Mouse (Mus musculus) kidney, embryonic 16.5 days (tissue): ENCODE results near the gene Cnmd. TPM values are rescaled to one million over a fixed set of nuclear protein-coding genes. Genes with fewer than 3 reads are reported as not detected.

Experiments
- ATAC-seq: fragments of 200-750 bp; cut with Nextera tagmentation; 2 replicates; pipeline ENCODE4 v1.8.0; 2017; ENCODE audit warnings: moderate TSS enrichment; ENCODE audit not compliant: low FRiP score, low TSS enrichment
- H3K27ac ChIP-seq: fragments of 300-500 bp; sonication (generic); 2 replicates; pipeline ENCODE4 v1.5.1; 2014; ENCODE audit warnings: low read length
- H3K27me3 ChIP-seq: fragments of 300-500 bp; sonication (generic); 2 replicates; pipeline ENCODE4 v1.6.1; 2014; ENCODE audit warnings: low read length, control low read depth, mixed read lengths; ENCODE audit not compliant: insufficient read depth
- H3K36me3 ChIP-seq: fragments of 300-500 bp; sonication (generic); 2 replicates; pipeline ENCODE4 v1.6.1; 2014; ENCODE audit warnings: low read length, control low read depth, mixed read lengths; ENCODE audit not compliant: insufficient read depth
- H3K4me1 ChIP-seq: fragments of 300-500 bp; sonication (generic); 2 replicates; pipeline ENCODE4 v1.6.1; 2014; ENCODE audit warnings: low read length, control low read depth, mixed read lengths; ENCODE audit not compliant: insufficient read depth
- H3K4me2 ChIP-seq: fragments of 300-500 bp; sonication (generic); replicated peaks from 2 replicates; pipeline ENCODE4 v1.6.1; 2014; ENCODE audit warnings: low read depth, low read length
- H3K4me3 ChIP-seq: fragments of 300-500 bp; sonication (generic); 2 replicates; pipeline ENCODE4 v1.5.1; 2014; ENCODE audit warnings: mild to moderate bottlenecking, low read length
- H3K9ac ChIP-seq: fragments of 300-500 bp; sonication (generic); replicated peaks from 2 replicates; pipeline ENCODE4 v1.6.1; 2014; ENCODE audit warnings: low read length
- H3K9me3 ChIP-seq: fragments of 300-500 bp; sonication (generic); 2 replicates; pipeline ENCODE4 v1.6.1; 2016; ENCODE audit warnings: low read length, control low read depth
- WGBS: fragments of 180-500 bp; shearing (Covaris S2); extraction: QIAGEN DNeasy Blood & Tissue Kit; methylation state at CpG from one replicate; pipeline ENCODE4 v1.1.7; 2014; 5-methylcytosine and 5-hydroxymethylcytosine counted together
- polyA plus RNA-seq: library from polyadenylated mRNA; unstranded; fragments of >200 nt; fragmentation: Nextera tagmentation; extraction: Ambion mirVana; gene quantifications from 2 replicates; pipeline ENCODE4 v1.2.1, GENCODE M21; 2015

The Cnmd gene
- polyA plus RNA-seq, 1 experiment from 2014 or later = 2.0 TPM

GRCm38 (mm10) chr14:79677108-79677753, 15.3 kb upstream of the Cnmd start:
- 45% methylated on average over 15 of the region's 15 CpGs for WGBS
- H3K4me3 ChIP-seq = no peak overlapping the region
- H3K36me3 ChIP-seq = no peaks in the 10 kb centered on the region
- H3K27ac ChIP-seq = no peak overlapping the region
- no peak overlapping the region for H3K9ac ChIP-seq
- ATAC-seq = no peak
- 0 out of 2 replicates have a peak, but pooled peaks cover 4% of the 10 kb centered on the region for H3K4me1 ChIP-seq
- H3K4me2 ChIP-seq = no peak overlapping the region
- no peaks in the 10 kb centered on the region for H3K9me3 ChIP-seq
- no peaks in the 10 kb centered on the region for H3K27me3 ChIP-seq

GRCm38 (mm10) chr14:79673083-79674013, 11.4 kb upstream of the Cnmd start:
- 55% methylated on average over 17 of the region's 17 CpGs for WGBS
- Histone ChIP-seq H3K36me3 (no peaks in the 10 kb centered on the region), H3K9me3 (no peaks in the 10 kb centered on the region), H3K27ac (no peak overlapping the region), H3K4me2 (no peak overlapping the region), H3K4me3 (no peak overlapping the region), H3K9ac (no peak overlapping the region), H3K4me1 (0 out of 2 replicates have a peak, but pooled peaks cover 4% of the 10 kb centered on the region), H3K27me3 (no peaks in the 10 kb centered on the region)
- ATAC-seq = peak; percentile 23; the same call in 1 of the 2 replicates

DNA sequence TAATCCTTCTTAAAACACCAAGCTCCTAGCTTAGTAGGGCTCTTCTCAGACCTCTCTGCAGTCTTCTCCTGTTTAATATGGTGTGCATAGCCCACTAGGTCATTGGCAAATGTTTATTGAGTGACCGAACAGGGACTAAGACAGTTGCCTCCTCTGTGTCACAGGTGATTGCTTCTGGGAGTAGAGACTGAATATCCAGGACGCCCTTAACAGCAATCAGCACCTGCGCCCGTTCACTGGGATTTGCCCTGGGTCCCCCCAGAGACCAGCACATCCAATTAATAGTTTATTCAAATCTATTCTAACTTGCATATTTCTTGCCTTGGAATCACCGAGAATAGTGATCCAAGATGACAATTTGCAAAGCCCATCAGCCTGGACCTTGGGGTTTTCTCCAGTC, 10.6 kb upstream of the Cnmd start:
- Histone ChIP-seq H3K9me3 (no peaks in the 10 kb centered on the region), H3K4me2 (no peak overlapping the region), H3K36me3 (no peaks in the 10 kb centered on the region), H3K4me3 (no peak overlapping the region), H3K27ac (no peak overlapping the region), H3K27me3 (no peaks in the 10 kb centered on the region), H3K4me1 (0 out of 2 replicates have a peak, but pooled peaks cover 4% of the 10 kb centered on the region), H3K9ac (no peak overlapping the region)
- 63% methylated on average over 5 of the region's 5 CpGs for WGBS
- no peak for ATAC-seq

GRCm38 (mm10) chr14:79671008-79671407, 9.0 kb upstream of the Cnmd start:
- H3K4me3 ChIP-seq = no peak overlapping the region
- no peaks in the 10 kb centered on the region for H3K4me1 ChIP-seq
- no peak overlapping the region for H3K4me2 ChIP-seq
- no peaks in the 10 kb centered on the region for H3K9me3 ChIP-seq
- no peak for ATAC-seq
- no peak overlapping the region for H3K27ac ChIP-seq
- H3K36me3 ChIP-seq = no peaks in the 10 kb centered on the region
- 85% methylated on average over 3 of the region's 3 CpGs for WGBS
- H3K9ac ChIP-seq = no peak overlapping the region
- H3K27me3 ChIP-seq = no peaks in the 10 kb centered on the region

DNA sequence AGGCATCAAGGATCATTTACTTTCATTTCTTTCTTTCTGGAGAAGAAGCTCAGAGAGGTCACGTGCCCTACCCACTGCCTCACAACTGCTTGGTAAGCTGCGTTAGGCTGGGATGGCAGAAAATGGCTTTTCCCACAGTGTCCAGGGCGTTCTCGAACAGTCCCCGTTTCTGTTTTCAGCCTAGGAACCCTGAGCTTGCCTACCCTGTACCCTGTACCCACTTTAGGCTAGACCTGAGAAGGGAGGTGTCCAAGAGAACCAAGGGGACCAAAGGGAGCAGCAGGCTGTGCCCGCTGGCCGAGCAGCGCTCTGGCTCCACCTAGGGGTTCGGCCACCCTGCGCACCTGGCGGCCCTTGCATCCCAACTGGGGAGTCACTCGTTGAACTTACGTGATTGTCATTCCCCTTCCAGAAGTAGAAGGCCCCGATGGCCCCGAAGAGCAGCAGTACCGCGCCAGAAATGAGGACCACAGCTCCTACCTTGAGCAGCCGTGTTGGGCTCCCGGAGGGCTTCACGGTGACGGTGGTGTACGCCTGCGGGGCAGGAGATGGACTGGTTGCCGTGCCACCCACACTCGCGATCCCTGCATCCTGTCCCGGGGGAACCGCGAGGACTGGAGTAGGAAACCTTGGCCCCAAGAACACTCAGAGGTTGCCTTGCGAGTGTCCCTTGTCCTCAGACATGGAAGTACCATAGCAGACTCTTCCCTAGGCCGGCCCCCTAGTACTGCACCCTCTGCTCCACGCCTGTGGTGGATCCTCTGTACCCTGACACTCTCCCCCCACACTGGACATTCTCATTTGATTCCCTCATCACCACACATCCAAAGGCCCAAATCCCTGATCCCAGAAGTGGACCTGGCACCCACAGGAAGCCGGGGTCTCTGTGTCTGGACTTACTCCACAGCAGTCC, 709 bp downstream of the Cnmd start:
- peak overlapping the region; percentile 31 for H3K9ac ChIP-seq

DNA sequence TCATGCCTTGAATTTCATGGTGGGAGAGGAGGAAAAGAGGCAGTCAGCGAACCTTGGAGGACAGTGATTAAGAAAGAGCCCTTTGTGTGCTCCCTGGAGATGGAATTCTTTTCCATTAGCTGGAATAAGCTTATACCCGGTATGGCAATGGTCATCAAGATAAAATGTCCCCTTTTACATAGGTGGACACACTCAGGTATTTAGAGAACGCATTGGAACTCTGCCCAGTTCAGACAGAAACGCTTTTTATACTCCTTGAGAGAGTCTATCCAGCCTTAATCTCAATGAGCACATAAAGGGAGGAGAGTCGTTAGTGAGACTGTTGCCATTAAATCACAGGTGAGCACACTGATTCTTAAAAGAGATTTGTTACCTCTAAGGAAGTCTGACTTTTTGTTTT, 1.5 kb downstream of the Cnmd start:
- peak; percentile 52; the same call in 1 of the 2 replicates for ATAC-seq

More for the DNA sequence above, 709 bp downstream of the Cnmd start:
- H3K9me3 ChIP-seq = no peaks in the 10 kb centered on the region
- peak overlapping the region; percentile 51 for H3K4me2 ChIP-seq
- H3K36me3 ChIP-seq = no peaks in the 10 kb centered on the region
- H3K4me1 ChIP-seq = peaks cover 12% of the 10 kb centered on the region; the same call in 1 of the 2 replicates
- 0 out of 2 replicates have a peak, but pooled peaks cover 3% of the 10 kb centered on the region for H3K27me3 ChIP-seq
- 14% methylated on average over 33 of the region's 33 CpGs for WGBS
- peak overlapping the region; percentile 33 for H3K4me3 ChIP-seq
- peak; percentile 92 for ATAC-seq
- no peak overlapping the region for H3K27ac ChIP-seq

DNA sequence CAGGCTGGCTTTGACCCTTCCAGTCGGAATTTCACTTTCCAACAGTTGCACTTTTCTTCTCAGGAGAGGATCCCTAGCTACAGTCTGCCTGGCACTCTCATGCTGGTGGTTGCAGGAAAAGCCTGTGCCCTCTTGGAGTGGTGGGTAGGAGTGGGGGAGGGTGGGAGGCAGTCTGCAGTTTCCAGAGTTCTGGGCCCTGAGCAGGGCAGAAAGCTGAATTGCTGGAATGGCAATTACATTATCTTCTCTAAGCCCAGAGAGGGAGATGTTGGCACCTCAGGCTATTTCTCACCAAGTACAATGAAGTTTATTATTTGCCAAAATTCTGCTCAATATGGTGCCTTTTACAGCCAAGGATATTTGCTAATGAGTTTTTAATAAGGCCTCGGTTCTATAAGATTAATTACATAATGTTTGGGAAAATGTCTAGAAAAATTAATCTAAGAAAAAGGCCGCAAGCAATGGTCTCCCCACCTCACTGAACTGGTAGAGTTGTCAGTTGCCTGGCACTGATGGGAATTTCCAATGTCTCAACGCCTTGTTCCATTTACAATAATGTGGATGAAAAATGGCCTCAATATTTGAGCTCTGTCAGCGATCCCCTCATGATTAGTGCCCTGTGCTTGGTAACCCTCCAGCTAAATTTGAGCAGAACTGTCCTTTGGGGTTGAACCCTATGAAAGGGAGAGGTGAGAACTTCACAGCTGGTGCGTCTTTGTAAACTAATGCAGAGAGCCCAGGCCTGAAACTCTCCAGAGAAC, 3.0 kb downstream of the Cnmd start:
- Histone ChIP-seq H3K4me1 (peaks cover 12% of the 10 kb centered on the region; the same call in 1 of the 2 replicates), H3K27me3 (0 out of 2 replicates have a peak, but pooled peaks cover 3% of the 10 kb centered on the region), H3K27ac (no peak overlapping the region), H3K4me3 (no peak overlapping the region), H3K9ac (no peak overlapping the region), H3K9me3 (no peaks in the 10 kb centered on the region), H3K36me3 (no peaks in the 10 kb centered on the region), H3K4me2 (no peak overlapping the region)
- ATAC-seq = no peak
- WGBS = 86% methylated on average over 6 of the region's 6 CpGs

More for the DNA sequence above, 1.5 kb downstream of the Cnmd start:
- Histone ChIP-seq H3K27ac (no peak overlapping the region), H3K9ac (no peak overlapping the region), H3K4me1 (peaks cover 12% of the 10 kb centered on the region; the same call in 1 of the 2 replicates), H3K36me3 (no peaks in the 10 kb centered on the region), H3K9me3 (no peaks in the 10 kb centered on the region), H3K4me2 (no peak overlapping the region), H3K27me3 (0 out of 2 replicates have a peak, but pooled peaks cover 3% of the 10 kb centered on the region), H3K4me3 (no peak overlapping the region)
- 37% methylated on average over 5 of the region's 5 CpGs for WGBS

DNA sequence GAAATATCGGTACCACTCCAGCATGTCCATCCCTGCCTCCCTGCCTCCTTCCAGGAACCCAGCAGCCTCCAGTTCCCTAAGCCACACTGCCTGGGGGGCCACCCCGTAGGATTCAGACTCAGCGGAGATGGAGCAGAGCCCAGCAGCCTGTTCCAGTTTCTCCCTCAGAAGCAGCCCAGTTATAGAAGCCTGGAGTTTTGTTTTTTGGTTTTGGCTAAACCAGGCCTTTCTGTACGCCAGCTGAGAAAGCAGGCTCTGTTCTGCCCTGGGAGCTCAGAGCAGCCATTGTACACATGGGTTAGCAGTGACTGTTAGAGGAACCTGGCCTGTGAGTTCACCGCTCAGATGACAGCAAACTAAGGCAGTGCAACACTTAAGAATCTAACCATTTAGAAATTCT, 3.7 kb downstream of the Cnmd start:
- Histone ChIP-seq H3K4me3 (no peak overlapping the region), H3K36me3 (no peaks in the 10 kb centered on the region), H3K4me2 (no peak overlapping the region), H3K9ac (no peak overlapping the region), H3K27ac (no peak overlapping the region), H3K27me3 (0 out of 2 replicates have a peak, but pooled peaks cover 3% of the 10 kb centered on the region), H3K4me1 (peaks cover 12% of the 10 kb centered on the region; the same call in 1 of the 2 replicates), H3K9me3 (no peaks in the 10 kb centered on the region)
- 68% methylated on average over 5 of the region's 5 CpGs for WGBS
- ATAC-seq = no peak
